Mouse (Mus musculus) adrenal gland, postnatal 4 days (tissue): Measurements from ENCODE around the gene Sh3gl2. TPM values are rescaled to one million over a fixed set of nuclear protein-coding genes. Genes with fewer than 3 reads are reported as not detected.

Source experiments
- DNase-seq, 2 experiments: peaks; one replicate each; pipeline ENCODE4 v3.0.0; 2021 to 2022; ENCODE audit warnings: low spot score in 2 of 2, mixed read lengths in 2 of 2
- total RNA-seq, 2 experiments: library from RNA; stranded (reverse); gene quantifications; 2 replicates each; pipeline ENCODE4 v1.2.3; 2021

Gene Sh3gl2
- total RNA-seq, 2 experiments from 2014 or later, result 13.0 to 16.5 TPM

GRCm38 (mm10) chr4:85398765-85399164, 193.8 kb downstream of the Sh3gl2 start:
- no peak for DNase-seq

GRCm38 (mm10) chr4:85402823-85403222, 197.9 kb downstream of the Sh3gl2 start:
- peak; percentile 27 to 45 for DNase-seq

- peak in 1 of 2 experiments; percentile 27 for DNase-seq
Observed at GRCm38 (mm10) chr4:85404424-85405194, 199.7 kb downstream of the Sh3gl2 start.

GRCm38 (mm10) chr4:85405276-85405675, 200.3 kb downstream of the Sh3gl2 start:
- DNase-seq, result no peak

GRCm38 (mm10) chr4:85416466-85416865, 211.5 kb downstream of the Sh3gl2 start:
- DNase-seq, result no peak

- no peak for DNase-seq
Observed at GRCm38 (mm10) chr4:85420429-85420828, 215.5 kb downstream of the Sh3gl2 start.

- no peak for DNase-seq
Observed at GRCm38 (mm10) chr4:85426211-85426610, 221.3 kb downstream of the Sh3gl2 start.

- DNase-seq, result no peak
Observed at GRCm38 (mm10) chr4:85432786-85433185, 227.9 kb downstream of the Sh3gl2 start.

- DNase-seq, result no peak
Observed at GRCm38 (mm10) chr4:85434734-85435133, 229.8 kb downstream of the Sh3gl2 start.

- no peak for DNase-seq
Observed at GRCm38 (mm10) chr4:85438813-85439212, 233.9 kb downstream of the Sh3gl2 start.

GRCm38 (mm10) chr4:85483586-85483985, 278.7 kb downstream of the Sh3gl2 start:
- DNase-seq, result no peak

GRCm38 (mm10) chr4:85486316-85486946, 281.5 kb downstream of the Sh3gl2 start:
- DNase-seq, result no peak

- DNase-seq, result no peak
Observed at GRCm38 (mm10) chr4:85505718-85506117, 300.8 kb downstream of the Sh3gl2 start.

GRCm38 (mm10) chr4:85506976-85507375, 302.1 kb downstream of the Sh3gl2 start:
- no peak for DNase-seq

GRCm38 (mm10) chr4:85507491-85507890, 302.6 kb downstream of the Sh3gl2 start:
- DNase-seq, result no peak

GRCm38 (mm10) chr4:85513288-85513687, 308.4 kb downstream of the Sh3gl2 start:
- DNase-seq, result no peak

- no peak for DNase-seq
Observed at GRCm38 (mm10) chr4:85513792-85514191, 308.9 kb downstream of the Sh3gl2 start, which contains the start of gene Adamtsl1. Adamtsl1 (plus strand) TSS chr4:85514172.

- DNase-seq, result no peak
Observed at GRCm38 (mm10) chr4:85514205-85514681, 309.3 kb downstream of the Sh3gl2 start.

- DNase-seq, result no peak
Observed at GRCm38 (mm10) chr4:85526966-85527566, 322.1 kb downstream of the Sh3gl2 start.

GRCm38 (mm10) chr4:85529852-85530251, 324.9 kb downstream of the Sh3gl2 start:
- DNase-seq, result no peak

GRCm38 (mm10) chr4:85539677-85540076, 334.8 kb downstream of the Sh3gl2 start:
- DNase-seq, result no peak

- no peak for DNase-seq
Observed at GRCm38 (mm10) chr4:85543221-85543620, 338.3 kb downstream of the Sh3gl2 start.
